Mouse (Mus musculus) retina, postnatal 7 days (tissue): Measurements from ENCODE around the gene Inpp5a.

Experiments
- DNase-seq: peaks from one replicate; pipeline ENCODE4 v3.0.0-alpha.2; 2012; ENCODE audit warnings: low read depth, low spot score

Inpp5a gene

GRCm38 (mm10) chr7:139472865-139473549 is 84.1 kb downstream of the Inpp5a start:
- DNase-seq: peak; percentile 69

GRCm38 (mm10) chr7:139475896-139476295 is 87.0 kb downstream of the Inpp5a start:
- no peak for DNase-seq

GRCm38 (mm10) chr7:139476700-139477099 is 87.8 kb downstream of the Inpp5a start:
- DNase-seq: no peak

- no peak for DNase-seq
These were observed 88.8 kb downstream of the Inpp5a start for GRCm38 (mm10) chr7:139477748-139478147.

GRCm38 (mm10) chr7:139479077-139479476 is 90.2 kb downstream of the Inpp5a start:
- DNase-seq: no peak

- DNase-seq: no peak
These were observed 90.7 kb downstream of the Inpp5a start for GRCm38 (mm10) chr7:139479626-139480025.

- peak; percentile 32 for DNase-seq
These were observed 95.5 kb downstream of the Inpp5a start for GRCm38 (mm10) chr7:139484206-139484955.

GRCm38 (mm10) chr7:139489721-139490211 is 100.9 kb downstream of the Inpp5a start:
- DNase-seq: no peak

- no peak for DNase-seq
These were observed 103.4 kb downstream of the Inpp5a start for GRCm38 (mm10) chr7:139492351-139492750.

GRCm38 (mm10) chr7:139492946-139493345 is 104.0 kb downstream of the Inpp5a start:
- no peak for DNase-seq

- no peak for DNase-seq
These were observed 106.9 kb downstream of the Inpp5a start for GRCm38 (mm10) chr7:139495791-139496190.

GRCm38 (mm10) chr7:139498038-139498625 is 109.2 kb downstream of the Inpp5a start:
- peak; percentile 38 for DNase-seq

GRCm38 (mm10) chr7:139504064-139504463 is 115.2 kb downstream of the Inpp5a start:
- no peak for DNase-seq

GRCm38 (mm10) chr7:139506677-139507412 is 117.9 kb downstream of the Inpp5a start:
- DNase-seq: no peak

- DNase-seq: no peak
These were observed 120.0 kb downstream of the Inpp5a start for GRCm38 (mm10) chr7:139508938-139509337.

- DNase-seq: no peak
These were observed 127.2 kb downstream of the Inpp5a start for GRCm38 (mm10) chr7:139515959-139516660.

GRCm38 (mm10) chr7:139516661-139517016 is 127.7 kb downstream of the Inpp5a start:
- no peak for DNase-seq

- DNase-seq: no peak
These were observed 129.4 kb downstream of the Inpp5a start for GRCm38 (mm10) chr7:139518352-139518751.

GRCm38 (mm10) chr7:139528309-139529076 is 139.6 kb downstream of the Inpp5a start:
- DNase-seq: no peak

- no peak for DNase-seq
These were observed 140.3 kb downstream of the Inpp5a start for GRCm38 (mm10) chr7:139529208-139529607.
